Mouse (Mus musculus) embryo, embryonic 11 days (tissue): Measurements from ENCODE around the gene P4ha1.
"Not testable (repeated sequence)": the region's sequence is repeated elsewhere in the genome, so short reads cannot be mapped to it uniquely, and the experiment has no call there.

Source experiments
- DNase-seq: peaks from one replicate; pipeline ENCODE4 v3.0.0-alpha.2; 2015

Gene P4ha1

DNA sequence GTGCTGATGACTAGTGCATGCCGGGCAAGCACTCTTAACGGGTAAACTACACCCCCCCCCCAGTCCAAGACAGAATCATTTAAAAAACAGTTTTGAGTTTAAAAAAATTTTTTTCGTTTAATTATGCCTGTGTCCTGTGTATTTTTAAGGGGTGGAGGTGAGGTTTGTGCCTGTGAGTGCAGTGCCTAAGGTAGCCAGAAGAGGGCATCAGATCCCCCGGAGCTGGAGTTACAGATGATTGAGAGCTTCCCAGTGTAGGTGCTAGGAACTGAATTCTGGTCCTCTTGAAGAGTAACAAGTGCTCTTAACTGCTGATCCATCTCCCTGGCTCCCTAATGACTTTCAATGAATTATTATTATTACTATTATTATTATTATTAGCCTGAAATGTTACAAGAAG lies 55.6 kb downstream of the P4ha1 start:
- DNase-seq, result no peak

DNA sequence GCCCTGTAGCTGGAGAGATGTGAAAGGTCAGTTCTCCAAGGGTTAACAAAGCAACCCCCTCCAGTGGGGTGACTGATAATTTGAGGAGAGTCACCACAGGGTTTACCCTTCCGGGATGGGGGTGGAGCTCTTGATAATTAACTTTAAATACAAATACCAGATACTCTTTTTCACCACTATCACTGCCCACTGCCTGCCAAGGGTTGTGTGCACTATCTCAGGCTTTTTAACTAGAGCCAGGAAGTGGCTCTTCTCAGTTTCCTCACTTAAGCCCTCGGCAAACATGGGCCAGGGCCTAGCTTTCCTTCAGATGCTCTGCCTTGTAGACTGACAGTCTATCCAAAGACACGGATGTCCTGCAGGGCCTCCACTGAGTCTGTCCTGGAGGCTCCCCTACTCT lies 56.8 kb downstream of the P4ha1 start:
- DNase-seq, result no peak

- DNase-seq, result no peak
These were observed 57.3 kb downstream of the P4ha1 start for GRCm38 (mm10) chr10:59380411-59380821.

- not testable (repeated sequence) for DNase-seq
These were observed 58.5 kb downstream of the P4ha1 start for GRCm38 (mm10) chr10:59381563-59381962.

DNA sequence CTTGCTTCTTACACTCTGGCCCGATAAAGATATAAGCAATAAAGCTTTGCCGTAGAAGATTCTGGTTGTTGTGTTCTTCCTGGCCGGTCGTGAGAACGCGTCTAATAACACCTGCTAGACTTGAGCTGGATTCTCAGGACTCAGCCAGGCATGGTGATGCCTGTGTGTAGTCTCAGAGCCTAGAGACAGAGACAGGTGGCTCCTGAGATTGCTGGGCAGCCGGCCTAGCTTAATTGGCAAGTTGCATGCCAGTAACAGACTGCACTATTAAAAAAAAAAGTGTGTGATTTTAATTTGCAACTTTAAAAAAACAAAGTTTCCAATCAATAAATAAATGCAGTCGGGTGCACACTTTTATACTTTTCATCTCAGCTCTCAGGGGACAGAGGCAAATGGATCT lies 63.9 kb downstream of the P4ha1 start:
- DNase-seq, result no peak

DNA sequence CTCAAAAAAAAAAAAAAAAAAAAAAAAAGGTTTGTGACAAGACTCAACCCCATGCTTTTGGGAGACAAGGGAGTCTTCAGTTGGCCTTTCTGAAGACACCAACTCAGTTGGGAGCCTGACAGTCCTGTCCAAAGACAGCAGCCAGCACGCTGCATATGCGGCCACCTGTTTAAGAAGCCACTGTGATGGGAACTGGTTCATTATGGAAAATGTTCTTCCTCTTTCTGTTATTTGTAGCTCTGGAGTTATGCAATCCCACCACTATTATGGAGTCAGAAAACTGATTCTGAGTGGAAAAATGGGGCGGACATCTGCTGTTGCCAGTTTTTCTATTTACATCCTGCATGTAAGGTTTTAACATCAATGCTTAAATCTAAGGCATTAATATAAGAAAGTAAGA lies 66.6 kb downstream of the P4ha1 start:
- no peak for DNase-seq

GRCm38 (mm10) chr10:59391907-59392306 lies 68.8 kb downstream of the P4ha1 start:
- no peak for DNase-seq

DNA sequence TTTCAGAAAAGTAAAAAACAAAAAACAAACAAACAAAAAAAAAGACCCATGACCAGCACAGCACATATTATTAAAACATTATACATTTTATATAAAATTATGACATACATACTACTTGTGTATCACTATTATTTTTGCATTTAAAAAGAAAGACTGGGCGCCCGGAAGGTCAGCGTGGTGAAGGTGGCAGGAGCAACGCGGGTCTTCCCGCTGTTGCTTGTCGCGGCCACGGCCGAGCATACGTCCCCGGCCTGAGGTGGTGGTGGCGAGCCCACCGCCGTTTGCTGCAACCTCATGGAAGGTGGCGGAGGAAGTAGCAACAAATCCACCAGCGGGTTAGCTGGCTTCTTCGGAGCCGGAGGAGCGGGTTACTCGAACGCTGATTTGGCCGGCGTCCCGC lies 72.4 kb downstream of the P4ha1 start, which contains the start of gene Gm10273:
Gene Gm10273 (plus strand): TSS at position 172 of the 400 bp plus-strand sequence.
- DNase-seq, result not testable (repeated sequence)

DNA sequence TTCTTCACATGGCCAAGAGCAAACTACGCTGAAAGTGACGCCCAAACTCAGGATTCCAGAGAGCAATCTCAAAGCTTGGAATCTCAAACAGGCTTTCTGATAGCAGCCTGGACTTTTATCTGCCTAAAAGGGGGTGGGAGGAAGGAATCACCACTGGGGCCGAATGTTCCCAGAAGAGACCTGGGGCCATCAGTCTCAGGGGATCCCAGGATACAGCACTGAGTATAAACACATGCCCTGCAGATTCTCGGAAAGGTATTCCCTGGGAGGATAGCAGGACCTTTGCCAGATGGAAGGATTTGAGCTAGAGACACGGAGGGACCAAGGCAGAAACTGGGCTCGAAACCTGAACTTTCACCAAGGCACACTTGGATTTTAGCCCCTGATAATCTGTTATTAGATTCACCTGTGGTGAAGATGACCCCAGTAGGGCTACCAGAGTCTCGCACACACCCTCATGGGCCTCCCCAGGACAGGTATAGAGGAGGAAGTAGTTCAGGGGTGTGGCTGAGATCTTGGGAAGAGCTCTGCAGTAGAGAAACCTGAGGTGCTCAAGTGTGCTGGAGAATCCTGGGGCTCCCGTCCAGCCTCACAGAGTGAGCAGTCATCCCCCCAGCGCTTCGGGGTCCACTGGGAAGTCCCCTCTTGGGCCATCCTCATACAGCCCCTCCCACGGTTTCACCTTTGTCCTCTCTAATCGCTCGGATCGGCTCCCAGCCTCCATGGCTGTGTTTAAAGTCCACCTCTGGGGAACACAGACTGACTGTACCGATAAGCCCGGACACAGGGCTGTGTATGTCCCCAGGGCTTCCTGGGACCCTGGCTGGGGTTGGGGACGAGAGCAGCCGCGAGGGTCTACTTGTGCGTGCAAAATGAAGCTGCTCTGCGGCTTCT lies 80.0 kb downstream of the P4ha1 start, which contains the start of gene Pla2g12b:
Gene Pla2g12b (plus strand): TSS at position 762 of the 894 bp plus-strand sequence.
- no peak for DNase-seq

DNA sequence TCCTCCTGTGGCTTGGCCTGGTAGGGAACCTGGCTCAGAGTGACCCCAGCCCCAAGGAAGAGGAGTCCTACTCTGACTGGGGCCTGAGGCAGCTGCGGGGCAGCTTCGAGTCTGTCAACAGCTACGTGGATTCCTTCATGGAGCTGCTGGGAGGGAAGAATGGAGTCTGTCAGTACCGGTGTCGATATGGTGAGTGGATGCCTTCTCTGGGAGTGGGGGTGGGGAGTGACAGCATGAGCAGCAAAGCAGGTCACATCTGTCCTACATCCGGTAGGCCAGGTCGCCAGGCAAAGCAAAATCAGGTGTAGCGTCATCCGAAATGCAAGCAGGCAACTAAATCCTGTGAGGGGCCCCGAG lies 80.7 kb downstream of the P4ha1 start:
- no peak for DNase-seq

DNA sequence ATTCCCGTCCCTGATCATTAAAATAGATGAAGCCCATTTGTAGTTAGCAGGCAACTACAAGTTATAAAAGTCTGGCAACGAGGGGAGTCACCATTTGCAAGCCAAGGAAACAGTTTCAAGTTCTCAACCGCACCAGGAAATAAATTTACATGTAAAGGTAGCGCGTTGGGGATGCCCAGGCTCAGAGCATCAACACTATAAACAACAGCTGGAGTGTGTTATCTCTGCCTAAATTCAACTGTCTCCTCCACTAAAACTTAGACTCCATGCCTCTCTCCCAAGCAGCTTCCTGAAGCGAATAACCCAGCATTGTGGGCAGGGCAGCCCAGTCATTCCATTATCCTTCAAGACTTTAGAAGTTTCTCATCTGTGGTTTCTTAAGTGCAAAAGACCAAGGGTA lies 85.4 kb downstream of the P4ha1 start:
- DNase-seq, result no peak

DNA sequence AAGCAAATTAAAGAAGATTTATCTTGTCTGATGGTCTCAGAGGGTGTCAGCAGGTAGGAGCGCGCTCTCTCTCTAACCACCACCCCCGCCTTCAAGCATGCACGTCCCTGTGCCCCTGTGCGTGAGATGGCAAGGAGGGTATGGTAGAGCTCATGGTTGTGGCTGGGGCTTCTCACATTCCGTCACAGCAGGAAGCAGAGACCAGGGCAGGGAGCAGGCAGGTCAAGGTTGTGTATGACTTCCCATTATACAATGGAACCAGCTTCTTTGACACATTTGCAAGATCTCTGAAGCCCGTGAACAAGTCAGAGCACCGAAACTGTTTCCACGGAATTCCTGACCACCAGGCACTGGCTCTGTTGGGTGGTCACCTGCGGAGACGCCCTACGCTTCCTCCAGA lies 87.2 kb downstream of the P4ha1 start:
- no peak for DNase-seq

GRCm38 (mm10) chr10:59413711-59414110 lies 90.6 kb downstream of the P4ha1 start:
- no peak for DNase-seq

GRCm38 (mm10) chr10:59416623-59417022 lies 93.5 kb downstream of the P4ha1 start:
- DNase-seq, result no peak

DNA sequence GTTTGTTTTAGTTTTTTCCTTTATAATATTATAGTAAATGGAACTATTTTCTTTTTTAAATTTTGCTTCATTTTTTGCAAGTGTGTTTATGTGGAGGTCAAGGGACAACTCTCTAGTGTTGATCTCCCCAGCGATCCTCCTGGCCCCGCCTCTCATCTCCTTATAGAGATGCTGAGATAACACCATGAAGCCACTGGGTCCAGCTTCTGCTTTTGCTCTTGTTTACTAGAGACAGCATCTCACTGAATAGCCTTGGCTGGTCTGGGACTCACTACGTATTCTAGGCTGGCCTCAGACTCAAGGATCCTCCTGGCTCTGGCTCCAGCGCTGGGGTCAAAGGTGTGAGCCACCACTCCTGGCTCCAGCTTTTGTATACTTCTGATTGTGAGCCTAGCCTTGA lies 96.4 kb downstream of the P4ha1 start:
- no peak for DNase-seq
